Mouse (Mus musculus): Measurements from ENCODE around the gene Poll. TPM values are rescaled to one million over a fixed set of nuclear protein-coding genes. Genes with fewer than 3 reads are reported as not detected.

Gene Poll
- polyA plus RNA-seq (2012; ENCODE audit: low replicate concordance) = 11.7 and 12.6 TPM in 2 replicates

GRCm38 (mm10) chr19:45560153-45560890 is at the start of gene Poll, which contains the start of gene Gm17018:
Poll (minus strand) TSS chr19:45560531.
Gm17018 (plus strand) TSS chr19:45560615.

Other genes starting within 250 kb of the Poll start
- 2.4 and 7.8 TPM in 2 replicates for gene Btrc, start 196.8 kb downstream of the Poll start, polyA plus RNA-seq (2012; ENCODE audit: low replicate concordance)
- 19.5 and 28.8 TPM in 2 replicates for gene Gm17018, start 84 bp upstream of the Poll start, polyA plus RNA-seq (2012; ENCODE audit: low replicate concordance)
- 44.7 and 46.7 TPM in 2 replicates for gene Fbxw4, start 99.8 kb upstream of the Poll start, polyA plus RNA-seq (2012; ENCODE audit: low replicate concordance)
- gene Fgf8, start 182.4 kb upstream of the Poll start, polyA plus RNA-seq (2012; ENCODE audit: low replicate concordance) = not detected in 2 replicates
- gene Npm3, start 189.1 kb upstream of the Poll start, polyA plus RNA-seq (2012; ENCODE audit: low replicate concordance) = 51.5 and 61.6 TPM in 2 replicates
- 37.7 and 55.2 TPM in 2 replicates for gene Mgea5, start 223.3 kb upstream of the Poll start, polyA plus RNA-seq (2012; ENCODE audit: low replicate concordance)

All from hematopoietic multipotent progenitor cell, adult 10-12 weeks (in vitro differentiated cells).